Mouse (Mus musculus) MEL (cell line): ENCODE measurements around the gene Chst1. TPM values are rescaled to one million over a fixed set of nuclear protein-coding genes. Genes with fewer than 3 reads are reported as not detected.

Experiments
- DNase-seq: peaks from one replicate; pipeline ENCODE4 v3.0.0; 2011; ENCODE audit warnings: low read depth, low spot score
- H3K27ac ChIP-seq: 2 replicates; pipeline ENCODE4 v1.5.1; 2012; ENCODE audit warnings: low read depth, mild to moderate bottlenecking, control low read depth, low read length, moderate library complexity; ENCODE audit not compliant: control insufficient read depth
- H3K27me3 ChIP-seq, 2 experiments: fragments of 150-350 bp in 1 of 2; sonication (generic) in 1 of 2; 2 replicates each; pipeline ENCODE4 v1.6.1; 2012; ENCODE audit warnings: low read length in 2 of 2, mild to moderate bottlenecking in 2 of 2, improper control_type of control experiment in 1 of 2, moderate library complexity in 1 of 2; ENCODE audit not compliant: insufficient read depth in 2 of 2, control insufficient read depth in 1 of 2
- H3K36me3 ChIP-seq, 2 experiments: 2 replicates each; pipeline ENCODE4 v1.6.1; 2012 to 2014; ENCODE audit warnings: low read length in 2 of 2, improper control_type of control experiment in 1 of 2, inconsistent platforms in 1 of 2, mild to moderate bottlenecking in 1 of 2; ENCODE audit not compliant: insufficient read depth in 2 of 2, control insufficient read depth in 1 of 2
- H3K4me1 ChIP-seq, 2 experiments: fragments of 150-350 bp in 1 of 2; sonication (generic) in 1 of 2; 2 replicates each; pipeline ENCODE4 v1.6.1; 2012; ENCODE audit warnings: low read length in 2 of 2, improper control_type of control experiment in 1 of 2, mild to moderate bottlenecking in 1 of 2; ENCODE audit not compliant: insufficient read depth in 2 of 2, control insufficient read depth in 1 of 2
- H3K4me3 ChIP-seq, 2 experiments: fragments of 150-350 bp in 1 of 2; sonication (generic) in 1 of 2; 2 replicates each; pipeline ENCODE4 v1.5.1; 2012; ENCODE audit warnings: low read depth in 2 of 2, low read length in 2 of 2, mild to moderate bottlenecking in 2 of 2, moderate library complexity in 2 of 2, control low read depth in 1 of 2, improper control_type of control experiment in 1 of 2; ENCODE audit not compliant: control insufficient read depth in 1 of 2, insufficient read depth in 1 of 2
- H3K79me2 ChIP-seq: 2 replicates; pipeline ENCODE4 v1.6.1; 2012; ENCODE audit warnings: mild to moderate bottlenecking, low read length, moderate library complexity; ENCODE audit not compliant: control insufficient read depth, poor library complexity, insufficient read depth
- H3K9ac ChIP-seq: 2 replicates; pipeline ENCODE4 v1.6.1; 2012; ENCODE audit warnings: low read depth, mild to moderate bottlenecking, control low read depth, low read length, moderate library complexity; ENCODE audit not compliant: control insufficient read depth, poor library complexity, severe bottlenecking
- H3K9me3 ChIP-seq: fragments of 150-350 bp; sonication (generic); replicated peaks from 2 replicates; pipeline ENCODE4 v1.6.1; 2012; ENCODE audit warnings: mild to moderate bottlenecking, low read length, improper control_type of control experiment, moderate library complexity; ENCODE audit not compliant: insufficient read depth
- BHLHE40 ChIP-seq: IDR thresholded peaks from 2 replicates; pipeline ENCODE4 v1.6.1; 2012; ENCODE audit warnings: low read depth, mild to moderate bottlenecking, inconsistent platforms, low read length, improper control_type of control experiment, borderline replicate concordance
- CHD1 ChIP-seq: IDR thresholded peaks from 2 replicates; pipeline ENCODE4 v1.6.1; 2012; ENCODE audit warnings: low read depth, mild to moderate bottlenecking, inconsistent platforms, low read length, improper control_type of control experiment
- CHD2 ChIP-seq: IDR thresholded peaks from 2 replicates; pipeline ENCODE4 v1.6.1; 2011; ENCODE audit warnings: low read length, improper control_type of control experiment
- EP300 ChIP-seq, 2 experiments: IDR thresholded peaks; 2 replicates each; pipeline ENCODE4 v1.6.1; 2011; ENCODE audit warnings: improper control_type of control experiment in 2 of 2, low read length in 2 of 2, low read depth in 1 of 2, mild to moderate bottlenecking in 1 of 2
- GATA1 ChIP-seq: IDR thresholded peaks from 2 replicates; pipeline ENCODE4 v1.6.1; 2011; ENCODE audit warnings: low read depth, low read length, improper control_type of control experiment
- JUND ChIP-seq: IDR thresholded peaks from 2 replicates; pipeline ENCODE4 v1.6.1; 2011; ENCODE audit warnings: low read depth, mild to moderate bottlenecking, improper control_type of control experiment, low read length
- KAT2A ChIP-seq: conservative IDR thresholded peaks from 2 replicates; pipeline ENCODE4 v1.6.1; 2012; ENCODE audit warnings: low read depth, low read length, improper control_type of control experiment, inconsistent platforms
- MAFK ChIP-seq: IDR thresholded peaks from 2 replicates; pipeline ENCODE4 v1.6.1; 2011; ENCODE audit warnings: low read depth, mild to moderate bottlenecking, low read length, improper control_type of control experiment, borderline replicate concordance
- MAX ChIP-seq: IDR thresholded peaks from 2 replicates; pipeline ENCODE4 v1.6.1; 2011; ENCODE audit warnings: low read length, improper control_type of control experiment
- MAZ ChIP-seq: IDR thresholded peaks from 2 replicates; pipeline ENCODE4 v1.6.1; 2012; ENCODE audit warnings: low read depth, mild to moderate bottlenecking, inconsistent platforms, low read length, improper control_type of control experiment
- MYB ChIP-seq: IDR thresholded peaks from 2 replicates; pipeline ENCODE4 v1.6.1; 2011; ENCODE audit warnings: mild to moderate bottlenecking, low read depth, low read length, improper control_type of control experiment
- MYC ChIP-seq: IDR thresholded peaks from 2 replicates; pipeline ENCODE4 v1.6.1; 2011; ENCODE audit warnings: low read depth, mild to moderate bottlenecking, low read length, improper control_type of control experiment, moderate library complexity
- NELFE ChIP-seq: IDR thresholded peaks from 2 replicates; pipeline ENCODE4 v1.6.1; 2011; ENCODE audit warnings: low read depth, low read length, improper control_type of control experiment
- POLR2A ChIP-seq, 2 experiments: IDR thresholded peaks; 2 replicates each; pipeline ENCODE4 v1.6.1; 2011 to 2012; ENCODE audit warnings: low read length in 2 of 2, mild to moderate bottlenecking in 2 of 2, control low read depth in 1 of 2, improper control_type of control experiment in 1 of 2, low read depth in 1 of 2, moderate library complexity in 1 of 2; ENCODE audit not compliant: control insufficient read depth in 1 of 2, insufficient read depth in 1 of 2, poor library complexity in 1 of 2
- RAD21 ChIP-seq: IDR thresholded peaks from 2 replicates; pipeline ENCODE4 v1.6.1; 2011; ENCODE audit warnings: mild to moderate bottlenecking, low read depth, low read length, improper control_type of control experiment
- RCOR1 ChIP-seq: IDR thresholded peaks from 2 replicates; pipeline ENCODE4 v1.6.1; 2012; ENCODE audit warnings: low read depth, mild to moderate bottlenecking, inconsistent platforms, low read length, improper control_type of control experiment
- SIN3A ChIP-seq: IDR thresholded peaks from 2 replicates; pipeline ENCODE4 v1.6.1; 2012; ENCODE audit warnings: low read length, improper control_type of control experiment, inconsistent platforms
- SMC3 ChIP-seq: IDR thresholded peaks from 2 replicates; pipeline ENCODE4 v1.6.1; 2011; ENCODE audit warnings: low read depth, low read length, improper control_type of control experiment
- TAL1 ChIP-seq: IDR thresholded peaks from 2 replicates; pipeline ENCODE4 v1.6.1; 2012; ENCODE audit warnings: mild to moderate bottlenecking, inconsistent platforms, low read length, moderate library complexity, mixed read lengths
- TCF12 ChIP-seq: IDR thresholded peaks from 2 replicates; pipeline ENCODE4 v1.6.1; 2014; ENCODE audit warnings: low read depth, mild to moderate bottlenecking, inconsistent platforms, low read length, improper control_type of control experiment, moderate library complexity
- UBTF ChIP-seq: IDR thresholded peaks from 2 replicates; pipeline ENCODE4 v1.6.1; 2012; ENCODE audit warnings: low read depth, mild to moderate bottlenecking, inconsistent platforms, low read length, improper control_type of control experiment, moderate library complexity, borderline replicate concordance; ENCODE audit not compliant: insufficient read depth
- USF2 ChIP-seq, 2 experiments: IDR thresholded peaks; 2 replicates each; pipeline ENCODE4 v1.6.1; 2011 to 2012; ENCODE audit warnings: improper control_type of control experiment in 2 of 2, low read length in 2 of 2, borderline replicate concordance in 1 of 2, inconsistent platforms in 1 of 2, low read depth in 1 of 2, mild to moderate bottlenecking in 1 of 2; ENCODE audit not compliant: insufficient read depth in 1 of 2
- ZKSCAN1 ChIP-seq: IDR thresholded peaks from 2 replicates; pipeline ENCODE4 v1.6.1; 2012; ENCODE audit warnings: low read depth, mild to moderate bottlenecking, inconsistent platforms, low read length, improper control_type of control experiment, moderate library complexity
- ZNF384 ChIP-seq: IDR thresholded peaks from 2 replicates; pipeline ENCODE4 v1.6.1; 2012; ENCODE audit warnings: low read depth, mild to moderate bottlenecking, inconsistent platforms, low read length, improper control_type of control experiment
- polyA plus RNA-seq, 2 experiments: library from polyadenylated mRNA; stranded (reverse) in 1 of 2; unstranded in 1 of 2; fragments of >175 nt in 1 of 2; fragments of >200 nt in 1 of 2; gene quantifications; 2 replicates each; pipeline versions ENCODE4 v1.2.1 to v1.2.4; 2012; ENCODE audit warnings: low replicate concordance in 2 of 2, low read depth in 1 of 2; ENCODE audit not compliant: insufficient read length in 2 of 2, insufficient read depth in 1 of 2, missing spikeins in 1 of 2
- total RNA-seq: library from RNA; depleted of rRNA; stranded (reverse); fragments of 300-350 nt; gene quantifications from 2 replicates; pipeline ENCODE4 v1.2.3, GENCODE M21; 2012

Gene Chst1
- total and polyA plus RNA-seq, 3 experiments = 0.14 to 0.35 TPM; not detected in 1

GRCm38 (mm10) chr2:92577824-92578223 is 21.7 kb upstream of the Chst1 start:
- no peak overlapping the region for H3K27ac ChIP-seq
- H3K36me3 ChIP-seq = no peaks in the 10 kb centered on the region
- H3K4me1 ChIP-seq = no peaks in the 10 kb centered on the region
- peaks cover 5 to 37% of the 10 kb centered on the region in 2 experiments for H3K27me3 ChIP-seq
- H3K4me3 ChIP-seq = no peak overlapping the region
- no peak overlapping the region for H3K9ac ChIP-seq
- no peak for DNase-seq
- no peak for TF ChIP-seq NELFE
- no peak for TF ChIP-seq RCOR1
- TF ChIP-seq SMC3 = no peak
- TF ChIP-seq MAX = no peak
- no peak for TF ChIP-seq RAD21
- no peak for TF ChIP-seq TCF12
- TF ChIP-seq MAZ = no peak
- TF ChIP-seq ZKSCAN1 = no peak
- TF ChIP-seq KAT2A = no peak
- TF ChIP-seq USF2 (IDR thresholded peaks at IDR 0.05; ENCODE audit: borderline replicate concordance in 1 of 2, insufficient read depth in 1 of 2, low read depth in 1 of 2, low read length in 2 of 2) = no peak
- no peak for TF ChIP-seq CHD1
- TF ChIP-seq GATA1 = no peak
- TF ChIP-seq BHLHE40 = no peak
- TF ChIP-seq SIN3A = no peak
- no peak for TF ChIP-seq MAFK
- H3K9me3 ChIP-seq = no peaks in the 10 kb centered on the region
- H3K79me2 ChIP-seq = no peaks in the 10 kb centered on the region

GRCm38 (mm10) chr2:92581302-92581701 is 18.2 kb upstream of the Chst1 start:
- H3K27ac ChIP-seq = no peak overlapping the region
- TF ChIP-seq MAX = no peak
- TF ChIP-seq POLR2A (IDR thresholded peaks at IDR 0.05; ENCODE audit: control insufficient read depth in 1 of 2, insufficient read depth in 1 of 2, low read depth in 1 of 2, low read length in 2 of 2, poor library complexity in 1 of 2) = no peak
- no peak for TF ChIP-seq UBTF
- TF ChIP-seq MYB = no peak
- TF ChIP-seq CHD1 = no peak
- TF ChIP-seq MYC = no peak
- no peak for TF ChIP-seq TAL1
- no peak for TF ChIP-seq EP300 (IDR thresholded peaks at IDR 0.05; ENCODE audit: low read depth in 1 of 2, low read length in 2 of 2)
- no peak for TF ChIP-seq ZNF384
- TF ChIP-seq JUND = no peak
- no peak for TF ChIP-seq MAFK
- TF ChIP-seq BHLHE40 = no peak
- TF ChIP-seq USF2 (IDR thresholded peaks at IDR 0.05; ENCODE audit: borderline replicate concordance in 1 of 2, insufficient read depth in 1 of 2, low read depth in 1 of 2, low read length in 2 of 2) = no peak
- no peak for TF ChIP-seq CHD2
- no peak for TF ChIP-seq TCF12
- TF ChIP-seq, all 39 proteins: peak for 0
- Histone ChIP-seq H3K4me3 (no peak overlapping the region), H3K79me2 (no peaks in the 10 kb centered on the region), H3K9ac (no peak overlapping the region), H3K4me1 (no peaks in the 10 kb centered on the region), H3K36me3 (no peaks in the 10 kb centered on the region), H3K27me3 (peaks cover 0 to 21% of the 10 kb centered on the region in 2 experiments), H3K9me3 (no peaks in the 10 kb centered on the region)
- no peak for DNase-seq
